Mouse (Mus musculus): ENCODE measurements around the gene Pex10. TPM values are rescaled to one million over a fixed set of nuclear protein-coding genes. Genes with fewer than 3 reads are reported as not detected.

Gene Pex10
- polyA plus RNA-seq, 1 experiment from 2014 or later: 19.7 TPM

DNA sequence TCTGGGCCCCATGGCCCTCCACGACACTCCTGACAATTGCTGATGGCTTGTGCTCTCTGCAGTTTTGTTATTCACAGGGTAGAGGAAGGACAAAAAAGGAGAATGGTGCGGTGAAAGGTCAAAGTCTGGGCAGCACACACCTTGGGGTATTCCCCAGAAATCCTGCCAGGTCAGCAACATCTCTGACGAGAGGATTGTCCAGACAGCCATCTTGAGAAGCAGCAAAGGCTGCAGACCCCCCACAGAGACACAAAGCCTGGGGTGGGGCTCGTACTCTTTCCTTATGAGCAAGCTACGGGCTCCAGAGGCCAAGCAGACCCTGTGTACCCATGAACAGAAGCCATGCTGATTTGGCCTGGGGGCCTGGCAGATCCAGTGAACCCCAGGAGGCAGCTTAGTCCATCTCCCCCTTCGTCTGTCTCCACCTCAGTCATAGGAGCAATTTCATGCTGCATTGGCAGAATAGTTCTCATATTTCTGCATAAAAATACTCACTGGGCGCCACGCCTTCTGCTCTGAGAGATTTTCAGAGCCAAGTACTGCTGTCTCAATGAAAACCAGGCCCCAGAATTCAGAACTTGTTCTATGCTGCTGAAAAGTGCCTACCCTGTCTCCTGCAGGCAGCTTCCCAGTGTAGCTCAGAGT lies 47.1 kb downstream of the Pex10 start:
- Histone ChIP-seq H3K4me1 (replicated peaks; ENCODE audit: insufficient read depth, low read length) (no peaks in the 10 kb centered on the region; the same call in 1 of the 2 replicates), H3K36me3 (ENCODE audit: insufficient read depth, low read length) (no peaks in the 10 kb centered on the region), H3K9me3 (replicated peaks; ENCODE audit: low read length) (no peaks in the 10 kb centered on the region), H3K27ac (no peak overlapping the region), H3K4me2 (ENCODE audit: low read length) (no peak overlapping the region), H3K9ac (ENCODE audit: low read depth, low read length) (no peak overlapping the region), H3K4me3 (replicated peaks; ENCODE audit: low read depth, low read length) (no peak overlapping the region), H3K27me3 (ENCODE audit: insufficient read depth, low read length) (no peaks in the 10 kb centered on the region)
- TF ChIP-seq CTCF (IDR thresholded peaks at IDR 0.05; ENCODE audit: low read depth): no peak
- WGBS: 67% methylated on average over 8 of the region's 8 CpGs
- no peak for DNase-seq (ENCODE audit: low spot score)
- ATAC-seq (replicated peaks; ENCODE audit: low FRiP score, low read depth): peak; percentile 29; the same call in 1 of the 2 replicates

GRCm38 (mm10) chr4:155116607-155117006 lies 49.8 kb downstream of the Pex10 start:
- H3K9ac ChIP-seq (ENCODE audit: low read depth, low read length): no peak overlapping the region
- no peaks in the 10 kb centered on the region for H3K9me3 ChIP-seq (replicated peaks; ENCODE audit: low read length)
- no peak for ATAC-seq (replicated peaks; ENCODE audit: low FRiP score, low read depth)
- H3K4me1 ChIP-seq (replicated peaks; ENCODE audit: insufficient read depth, low read length): no peaks in the 10 kb centered on the region
- H3K27me3 ChIP-seq (ENCODE audit: insufficient read depth, low read length): no peaks in the 10 kb centered on the region
- 70% methylated on average over 4 of the region's 4 CpGs for WGBS
- no peak for DNase-seq (ENCODE audit: low spot score)
- no peak overlapping the region for H3K27ac ChIP-seq
- no peak overlapping the region for H3K4me3 ChIP-seq (replicated peaks; ENCODE audit: low read depth, low read length)
- TF ChIP-seq CTCF (IDR thresholded peaks at IDR 0.05; ENCODE audit: low read depth): no peak
- H3K36me3 ChIP-seq (ENCODE audit: insufficient read depth, low read length): no peaks in the 10 kb centered on the region
- no peak overlapping the region for H3K4me2 ChIP-seq (ENCODE audit: low read length)

GRCm38 (mm10) chr4:155117396-155117978 lies 50.7 kb downstream of the Pex10 start:
- no peak for TF ChIP-seq CTCF (IDR thresholded peaks at IDR 0.05; ENCODE audit: low read depth)
- no peak overlapping the region for H3K4me2 ChIP-seq (ENCODE audit: low read length)
- no peak for DNase-seq (ENCODE audit: low spot score)

GRCm38 (mm10) chr4:155118278-155118677 lies 51.5 kb downstream of the Pex10 start:
- Histone ChIP-seq H3K9me3 (replicated peaks; ENCODE audit: low read length) (no peaks in the 10 kb centered on the region), H3K36me3 (ENCODE audit: insufficient read depth, low read length) (no peaks in the 10 kb centered on the region), H3K9ac (ENCODE audit: low read depth, low read length) (no peak overlapping the region), H3K4me2 (ENCODE audit: low read length) (no peak overlapping the region), H3K27me3 (ENCODE audit: insufficient read depth, low read length) (no peaks in the 10 kb centered on the region), H3K4me3 (replicated peaks; ENCODE audit: low read depth, low read length) (no peak overlapping the region), H3K27ac (no peak overlapping the region), H3K4me1 (replicated peaks; ENCODE audit: insufficient read depth, low read length) (peaks cover 9% of the 10 kb centered on the region)
- WGBS: 76% methylated on average over 10 of the region's 10 CpGs
- ATAC-seq (replicated peaks; ENCODE audit: low FRiP score, low read depth) (no peak), DNase-seq (ENCODE audit: low spot score) (no peak)
- TF ChIP-seq CTCF (IDR thresholded peaks at IDR 0.05; ENCODE audit: low read depth): no peak

More at GRCm38 (mm10) chr4:155117396-155117978, 50.7 kb downstream of the Pex10 start:
- Histone ChIP-seq H3K36me3 (ENCODE audit: insufficient read depth, low read length) (no peaks in the 10 kb centered on the region), H3K27me3 (ENCODE audit: insufficient read depth, low read length) (no peaks in the 10 kb centered on the region), H3K27ac (no peak overlapping the region), H3K4me1 (replicated peaks; ENCODE audit: insufficient read depth, low read length) (peaks cover 2% of the 10 kb centered on the region), H3K4me3 (replicated peaks; ENCODE audit: low read depth, low read length) (no peak overlapping the region), H3K9me3 (replicated peaks; ENCODE audit: low read length) (no peaks in the 10 kb centered on the region), H3K9ac (ENCODE audit: low read depth, low read length) (no peak overlapping the region)
- no peak for ATAC-seq (replicated peaks; ENCODE audit: low FRiP score, low read depth)
- 72% methylated on average over 6 of the region's 6 CpGs for WGBS

DNA sequence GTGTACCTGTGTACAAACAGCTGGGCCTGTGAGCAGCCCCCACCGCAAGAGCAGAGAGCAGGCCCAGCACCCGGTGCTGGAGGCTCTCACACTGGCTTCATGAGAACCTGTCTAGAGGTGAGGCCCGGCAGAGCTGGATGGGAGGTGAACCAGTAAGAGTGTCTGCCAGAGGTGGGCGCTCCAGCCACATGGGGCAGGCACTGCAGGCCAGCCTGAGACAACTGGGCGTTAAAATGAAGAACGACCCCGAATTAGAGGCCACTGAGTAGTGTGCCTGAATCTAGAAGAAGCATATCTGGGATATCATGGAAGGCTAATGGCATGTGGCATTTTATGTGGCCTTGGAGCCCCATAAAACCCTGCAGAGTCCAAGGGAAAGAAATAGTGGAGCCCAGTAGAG lies 53.2 kb downstream of the Pex10 start:
- ATAC-seq (replicated peaks; ENCODE audit: low FRiP score, low read depth) (no peak), DNase-seq (ENCODE audit: low spot score) (no peak)
- Histone ChIP-seq H3K9me3 (replicated peaks; ENCODE audit: low read length) (no peaks in the 10 kb centered on the region), H3K27me3 (ENCODE audit: insufficient read depth, low read length) (no peaks in the 10 kb centered on the region), H3K36me3 (ENCODE audit: insufficient read depth, low read length) (no peaks in the 10 kb centered on the region), H3K4me3 (replicated peaks; ENCODE audit: low read depth, low read length) (no peak overlapping the region), H3K27ac (no peak overlapping the region), H3K4me2 (ENCODE audit: low read length) (no peak overlapping the region), H3K9ac (ENCODE audit: low read depth, low read length) (no peak overlapping the region), H3K4me1 (replicated peaks; ENCODE audit: insufficient read depth, low read length) (peaks cover 9% of the 10 kb centered on the region)
- 83% methylated on average over 7 of the region's 7 CpGs for WGBS
- peak; percentile 18; the same call in 1 of the 2 replicates for TF ChIP-seq CTCF (IDR thresholded peaks at IDR 0.05; ENCODE audit: low read depth)

DNA sequence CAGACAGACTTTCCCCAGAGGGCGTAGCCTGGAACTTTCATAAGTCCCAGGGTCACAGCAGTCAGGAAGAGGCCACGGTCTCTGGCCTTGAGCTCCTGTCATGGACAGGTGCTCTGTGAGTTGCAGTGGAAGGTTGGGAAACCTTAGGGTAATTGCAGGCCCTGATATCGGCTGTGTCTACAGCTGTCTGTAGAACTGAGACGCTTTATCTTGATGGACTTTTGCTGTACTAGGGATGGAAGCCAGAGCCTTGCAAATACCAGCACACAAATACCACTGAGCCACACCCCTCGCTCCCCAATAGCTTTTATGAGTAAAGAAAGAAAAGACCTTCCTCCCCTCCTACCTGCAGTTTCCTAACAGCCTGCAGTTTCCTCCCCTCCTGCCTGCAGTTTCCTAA lies 53.8 kb downstream of the Pex10 start:
- no peak; the same call in 1 of the 2 replicates for ATAC-seq (replicated peaks; ENCODE audit: low FRiP score, low read depth)
- peaks cover 9% of the 10 kb centered on the region for H3K4me1 ChIP-seq (replicated peaks; ENCODE audit: insufficient read depth, low read length)
- no peak for TF ChIP-seq CTCF (IDR thresholded peaks at IDR 0.05; ENCODE audit: low read depth)
- H3K27me3 ChIP-seq (ENCODE audit: insufficient read depth, low read length): no peaks in the 10 kb centered on the region
- DNase-seq (ENCODE audit: low spot score): no peak
- WGBS: 64% methylated on average over 5 of the region's 5 CpGs
- H3K9ac ChIP-seq (ENCODE audit: low read depth, low read length): no peak overlapping the region
- no peaks in the 10 kb centered on the region for H3K9me3 ChIP-seq (replicated peaks; ENCODE audit: low read length)
- no peak overlapping the region for H3K27ac ChIP-seq
- H3K4me3 ChIP-seq (replicated peaks; ENCODE audit: low read depth, low read length): no peak overlapping the region
- H3K4me2 ChIP-seq (ENCODE audit: low read length): no peak overlapping the region
- no peaks in the 10 kb centered on the region for H3K36me3 ChIP-seq (ENCODE audit: insufficient read depth, low read length)

Measured in kidney, postnatal 0 days (tissue).